Mouse (Mus musculus): ENCODE measurements around the gene Stk10. TPM values are rescaled to one million over a fixed set of nuclear protein-coding genes. Genes with fewer than 3 reads are reported as not detected.

Gene Stk10
- polyA plus RNA-seq, 1 experiment from 2014 or later, result 2.6 TPM

- WGBS, result 84% methylated on average over 12 of the region's 12 CpGs
- no peaks in the 10 kb centered on the region for H3K9me3 ChIP-seq (ENCODE audit: control insufficient read depth)
- ATAC-seq, result peak; percentile 46
- no peaks in the 10 kb centered on the region for H3K36me3 ChIP-seq (ENCODE audit: control insufficient read depth, insufficient read depth)
- no peak overlapping the region for H3K9ac ChIP-seq (ENCODE audit: low read depth, low read length)
- TF ChIP-seq CTCF (IDR thresholded peaks at IDR 0.05; ENCODE audit: low read depth), result no peak
- no peak overlapping the region for H3K4me3 ChIP-seq (ENCODE audit: low read depth, low read length)
- H3K4me2 ChIP-seq (replicated peaks; ENCODE audit: low read depth), result peak overlapping the region; percentile 17; the same call in 1 of the 2 replicates
- H3K27me3 ChIP-seq (replicated peaks; ENCODE audit: control insufficient read depth, insufficient read depth, low read length), result no peaks in the 10 kb centered on the region
- H3K4me1 ChIP-seq (replicated peaks; ENCODE audit: control insufficient read depth, insufficient read depth, low read length), result 0 out of 2 replicates have a peak, but pooled peaks cover 10% of the 10 kb centered on the region
- peak overlapping the region; percentile 73 for H3K27ac ChIP-seq (ENCODE audit: low read depth, low read length)
Measured at GRCm38 (mm10) chr11:32555103-32555689, 22.1 kb downstream of the Stk10 start.

GRCm38 (mm10) chr11:32556333-32556990 is 23.4 kb downstream of the Stk10 start:
- no peak for ATAC-seq
- no peak for TF ChIP-seq CTCF (IDR thresholded peaks at IDR 0.05; ENCODE audit: low read depth)
- H3K36me3 ChIP-seq (ENCODE audit: control insufficient read depth, insufficient read depth), result no peaks in the 10 kb centered on the region
- H3K9me3 ChIP-seq (ENCODE audit: control insufficient read depth), result no peaks in the 10 kb centered on the region
- H3K9ac ChIP-seq (ENCODE audit: low read depth, low read length), result no peak overlapping the region
- H3K27me3 ChIP-seq (replicated peaks; ENCODE audit: control insufficient read depth, insufficient read depth, low read length), result no peaks in the 10 kb centered on the region
- H3K4me2 ChIP-seq (replicated peaks; ENCODE audit: low read depth), result no peak overlapping the region
- H3K4me1 ChIP-seq (replicated peaks; ENCODE audit: control insufficient read depth, insufficient read depth, low read length), result 0 out of 2 replicates have a peak, but pooled peaks cover 10% of the 10 kb centered on the region
- no peak overlapping the region for H3K27ac ChIP-seq (ENCODE audit: low read depth, low read length)
- 86% methylated on average over 10 of the region's 10 CpGs for WGBS
- no peak overlapping the region for H3K4me3 ChIP-seq (ENCODE audit: low read depth, low read length)

GRCm38 (mm10) chr11:32558026-32558425 is 24.9 kb downstream of the Stk10 start:
- no peak for TF ChIP-seq CTCF (IDR thresholded peaks at IDR 0.05; ENCODE audit: low read depth)
- Histone ChIP-seq H3K9me3 (ENCODE audit: control insufficient read depth) (no peaks in the 10 kb centered on the region), H3K27ac (ENCODE audit: low read depth, low read length) (no peak overlapping the region), H3K4me1 (replicated peaks; ENCODE audit: control insufficient read depth, insufficient read depth, low read length) (0 out of 2 replicates have a peak, but pooled peaks cover 10% of the 10 kb centered on the region), H3K4me3 (ENCODE audit: low read depth, low read length) (no peak overlapping the region), H3K9ac (ENCODE audit: low read depth, low read length) (no peak overlapping the region), H3K27me3 (replicated peaks; ENCODE audit: control insufficient read depth, insufficient read depth, low read length) (no peaks in the 10 kb centered on the region), H3K4me2 (replicated peaks; ENCODE audit: low read depth) (no peak overlapping the region), H3K36me3 (ENCODE audit: control insufficient read depth, insufficient read depth) (no peaks in the 10 kb centered on the region)
- ATAC-seq, result no peak
- 87% methylated on average over 4 of the region's 4 CpGs for WGBS

GRCm38 (mm10) chr11:32558677-32559076 is 25.6 kb downstream of the Stk10 start:
- H3K4me2 ChIP-seq (replicated peaks; ENCODE audit: low read depth), result no peak overlapping the region
- no peak for TF ChIP-seq CTCF (IDR thresholded peaks at IDR 0.05; ENCODE audit: low read depth)
- no peaks in the 10 kb centered on the region for H3K9me3 ChIP-seq (ENCODE audit: control insufficient read depth)
- H3K4me3 ChIP-seq (ENCODE audit: low read depth, low read length), result no peak overlapping the region
- no peaks in the 10 kb centered on the region for H3K36me3 ChIP-seq (ENCODE audit: control insufficient read depth, insufficient read depth)
- peaks cover 12% of the 10 kb centered on the region; the same call in 1 of the 2 replicates for H3K4me1 ChIP-seq (replicated peaks; ENCODE audit: control insufficient read depth, insufficient read depth, low read length)
- no peak overlapping the region for H3K9ac ChIP-seq (ENCODE audit: low read depth, low read length)
- H3K27me3 ChIP-seq (replicated peaks; ENCODE audit: control insufficient read depth, insufficient read depth, low read length), result no peaks in the 10 kb centered on the region
- no peak overlapping the region for H3K27ac ChIP-seq (ENCODE audit: low read depth, low read length)
- no peak for ATAC-seq
- 22% methylated on average over 8 of the region's 8 CpGs for WGBS

GRCm38 (mm10) chr11:32560015-32560770 is 27.1 kb downstream of the Stk10 start:
- Histone ChIP-seq H3K9ac (ENCODE audit: low read depth, low read length) (no peak overlapping the region), H3K27me3 (replicated peaks; ENCODE audit: control insufficient read depth, insufficient read depth, low read length) (no peaks in the 10 kb centered on the region), H3K4me3 (ENCODE audit: low read depth, low read length) (no peak overlapping the region), H3K27ac (ENCODE audit: low read depth, low read length) (no peak overlapping the region), H3K4me2 (replicated peaks; ENCODE audit: low read depth) (no peak overlapping the region), H3K36me3 (ENCODE audit: control insufficient read depth, insufficient read depth) (no peaks in the 10 kb centered on the region), H3K9me3 (ENCODE audit: control insufficient read depth) (no peaks in the 10 kb centered on the region), H3K4me1 (replicated peaks; ENCODE audit: control insufficient read depth, insufficient read depth, low read length) (peaks cover 9% of the 10 kb centered on the region; the same call in 1 of the 2 replicates)
- TF ChIP-seq CTCF (IDR thresholded peaks at IDR 0.05; ENCODE audit: low read depth), result no peak
- 90% methylated on average over 12 of the region's 12 CpGs for WGBS
- no peak for ATAC-seq
